Mouse (Mus musculus) adrenal gland, postnatal 10 days (tissue): Measurements from ENCODE around the gene Csf2. TPM values are rescaled to one million over a fixed set of nuclear protein-coding genes. Genes with fewer than 3 reads are reported as not detected.

Experiments
- DNase-seq: peaks from one replicate; pipeline ENCODE4 v3.0.0; 2021; ENCODE audit warnings: mixed read lengths
- total RNA-seq, 2 experiments: library from RNA; stranded (reverse); gene quantifications; 2 replicates each; pipeline ENCODE4 v1.2.3; 2021

Csf2 gene
- total RNA-seq, 2 experiments from 2014 or later = not detected

- DNase-seq = peak; percentile 56
Measured at GRCm38 (mm10) chr11:54236939-54237338, 12.5 kb downstream of the Csf2 start.

- no peak for DNase-seq
Measured at GRCm38 (mm10) chr11:54227478-54227877, 22.0 kb downstream of the Csf2 start.

GRCm38 (mm10) chr11:54224475-54224986 is 24.9 kb downstream of the Csf2 start:
- no peak for DNase-seq

GRCm38 (mm10) chr11:54223637-54224474 is 25.6 kb downstream of the Csf2 start:
- DNase-seq = no peak

- no peak for DNase-seq
Measured at GRCm38 (mm10) chr11:54219903-54220740, 29.3 kb downstream of the Csf2 start.

- DNase-seq = no peak
Measured at GRCm38 (mm10) chr11:54219191-54219590, 30.3 kb downstream of the Csf2 start.

- peak; percentile 24 for DNase-seq
Measured at GRCm38 (mm10) chr11:54217384-54217783, 32.1 kb downstream of the Csf2 start.

GRCm38 (mm10) chr11:54216091-54216490 is 33.4 kb downstream of the Csf2 start:
- DNase-seq = no peak

- peak; percentile 94 for DNase-seq
Measured at GRCm38 (mm10) chr11:54214499-54215443, 34.7 kb downstream of the Csf2 start.

GRCm38 (mm10) chr11:54213631-54214030 is 35.8 kb downstream of the Csf2 start:
- DNase-seq = no peak

GRCm38 (mm10) chr11:54206993-54207392 is 42.5 kb downstream of the Csf2 start:
- no peak for DNase-seq

- no peak for DNase-seq
Measured at GRCm38 (mm10) chr11:54205366-54205765, 44.1 kb downstream of the Csf2 start.

GRCm38 (mm10) chr11:54204781-54205180 is 44.7 kb downstream of the Csf2 start:
- DNase-seq = no peak

GRCm38 (mm10) chr11:54203162-54203561 is 46.3 kb downstream of the Csf2 start:
- DNase-seq = no peak

GRCm38 (mm10) chr11:54201881-54202685 is 47.4 kb downstream of the Csf2 start:
- DNase-seq = no peak

GRCm38 (mm10) chr11:54201287-54201773 is 48.1 kb downstream of the Csf2 start:
- no peak for DNase-seq
